Mouse (Mus musculus): Measurements from ENCODE around the gene Gm10330.
"Not testable (repeated sequence)": the region's sequence is repeated elsewhere in the genome, so short reads cannot be mapped to it uniquely, and the experiment has no call there.

Gm10330 gene

DNA sequence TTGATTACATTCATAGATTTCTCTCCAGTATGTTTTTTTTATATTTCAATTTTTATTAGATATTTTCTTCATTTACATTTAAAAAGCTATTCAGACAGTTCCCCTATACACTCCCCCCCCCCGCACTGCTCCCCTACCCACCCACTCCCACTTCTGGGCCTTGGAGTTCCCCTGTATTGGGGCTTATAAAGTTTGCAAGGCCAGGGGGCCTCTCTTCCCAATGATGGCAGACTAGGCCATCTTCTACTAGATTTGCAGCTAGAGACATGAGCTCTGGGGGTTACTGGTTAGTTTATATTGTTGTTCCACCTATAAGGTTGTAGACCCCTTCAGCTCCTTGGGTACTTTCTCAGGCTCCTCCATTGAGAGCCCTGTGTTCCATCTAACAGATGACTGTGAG lies at the start of gene Gm10330:
Gene Gm10330, minus strand, starts transcription at position 101 of the 400 bp plus-strand sequence.
- not testable (repeated sequence) for DNase-seq

DNA sequence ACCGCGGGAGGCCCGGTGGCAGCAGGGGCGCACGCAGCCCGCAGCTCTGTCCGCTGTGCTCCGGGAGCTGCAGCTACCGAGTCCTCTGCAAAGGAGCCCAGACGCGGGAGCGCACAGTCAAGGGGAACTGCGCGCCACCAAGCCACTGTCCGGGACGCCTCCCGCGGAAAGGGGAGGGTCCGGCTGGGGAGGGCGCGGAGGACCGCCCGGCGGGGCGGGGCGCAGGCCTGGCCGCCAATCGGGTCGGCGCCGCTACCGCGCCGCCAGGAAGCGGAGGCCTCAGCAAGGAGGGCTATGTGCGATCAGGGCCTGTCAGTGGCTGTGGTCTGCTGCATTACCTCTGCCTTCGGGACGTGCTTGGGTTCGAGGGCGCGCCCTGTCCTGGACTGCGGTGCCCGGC lies 20.7 kb upstream of the Gm10330 start:
- not testable (repeated sequence) for DNase-seq

DNA sequence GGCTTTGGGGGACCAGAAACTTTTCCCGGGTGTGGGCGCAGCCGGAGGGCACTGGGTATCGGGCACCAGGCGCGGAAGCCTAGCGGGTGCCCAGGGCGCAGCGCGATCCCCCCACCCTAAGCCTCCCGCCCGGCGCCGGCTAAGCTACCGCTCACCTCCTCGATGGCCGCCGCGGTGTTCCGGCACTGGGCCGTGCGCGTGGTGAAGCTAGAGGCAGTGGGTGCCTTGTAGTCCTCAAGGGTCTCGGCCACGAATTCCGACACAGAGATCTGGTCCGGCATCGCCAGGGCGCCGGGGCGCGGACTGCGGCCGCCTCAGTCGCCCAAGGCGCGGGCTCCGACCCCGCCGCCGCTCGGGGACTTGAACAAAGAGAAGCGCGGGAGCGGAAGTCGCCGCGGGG lies 20.3 kb upstream of the Gm10330 start:
- DNase-seq: peak; percentile 4
